Mouse (Mus musculus) midbrain, postnatal 0 days (tissue): ENCODE results near the gene Cdk14. TPM values are rescaled to one million over a fixed set of nuclear protein-coding genes. Genes with fewer than 3 reads are reported as not detected.

ENCODE experiments used
- ATAC-seq: fragments of 200-750 bp; cut with Nextera tagmentation; 2 replicates; pipeline ENCODE4 v1.8.0; 2017; ENCODE audit warnings: moderate number of reproducible peaks, mild to moderate bottlenecking, moderate TSS enrichment, moderate library complexity; ENCODE audit not compliant: low FRiP score
- DNase-seq: peaks from one replicate; pipeline ENCODE4 v3.0.0-alpha.2; 2015; ENCODE audit warnings: low spot score
- H3K27ac ChIP-seq: fragments of 300-500 bp; sonication (generic); 2 replicates; pipeline ENCODE4 v1.5.1; 2014; ENCODE audit warnings: low read depth, mild to moderate bottlenecking, low read length, mixed read lengths
- H3K27me3 ChIP-seq: fragments of 300-500 bp; sonication (generic); 2 replicates; pipeline ENCODE4 v1.6.1; 2014; ENCODE audit warnings: low read length, control low read depth, mixed read lengths; ENCODE audit not compliant: insufficient read depth
- H3K36me3 ChIP-seq: fragments of 300-500 bp; sonication (generic); 2 replicates; pipeline ENCODE4 v1.6.1; 2014; ENCODE audit warnings: low read length, control low read depth, mixed read lengths; ENCODE audit not compliant: insufficient read depth
- H3K4me1 ChIP-seq: fragments of 300-500 bp; sonication (generic); 2 replicates; pipeline ENCODE4 v1.6.1; 2014; ENCODE audit warnings: mild to moderate bottlenecking, control low read depth, antibody characterized with exemption, low read length, mixed read lengths; ENCODE audit not compliant: insufficient read depth
- H3K4me2 ChIP-seq: fragments of 300-500 bp; sonication (generic); 2 replicates; pipeline ENCODE4 v1.6.1; 2014; ENCODE audit warnings: low read depth, mild to moderate bottlenecking, low read length, mixed read lengths; ENCODE audit not compliant: poor library complexity, severe bottlenecking
- H3K4me3 ChIP-seq: fragments of 300-500 bp; sonication (generic); 2 replicates; pipeline ENCODE4 v1.5.1; 2014; ENCODE audit warnings: low read depth, mild to moderate bottlenecking, low read length, moderate library complexity
- H3K9ac ChIP-seq: fragments of 300-500 bp; sonication (generic); replicated peaks from 2 replicates; pipeline ENCODE4 v1.6.1; 2014; ENCODE audit warnings: mild to moderate bottlenecking, low read length, moderate library complexity, mixed read lengths; ENCODE audit not compliant: poor library complexity, severe bottlenecking
- H3K9me3 ChIP-seq: fragments of 300-500 bp; sonication (generic); 2 replicates; pipeline ENCODE4 v1.6.1; 2016; ENCODE audit warnings: low read length, control low read depth
- CTCF ChIP-seq: IDR thresholded peaks from 2 replicates; pipeline ENCODE4 v1.5.1; 2016; ENCODE audit warnings: antibody characterized with exemption, mild to moderate bottlenecking
- whole genome bisulfite sequencing: fragments of 180-500 bp; shearing (Covaris S2); extraction: QIAGEN DNeasy Blood & Tissue Kit; methylation state at CpG from one replicate; pipeline ENCODE4 v1.1.7; 2014; 5-methylcytosine and 5-hydroxymethylcytosine counted together
- polyA plus RNA-seq: library from polyadenylated mRNA; unstranded; fragments of >200 nt; fragmentation: Nextera tagmentation; extraction: Ambion mirVana; gene quantifications from 2 replicates; pipeline ENCODE4 v1.2.1, GENCODE M21; 2015
- total RNA-seq: library from RNA; depleted of rRNA; stranded (reverse); fragments of >200 nt; gene quantifications from 2 replicates; pipeline ENCODE4 v1.2.3, GENCODE M21; 2014

The Cdk14 gene
- total and polyA plus RNA-seq, 2 experiments from 2014 or later: 45.6 to 84.4 TPM

DNA sequence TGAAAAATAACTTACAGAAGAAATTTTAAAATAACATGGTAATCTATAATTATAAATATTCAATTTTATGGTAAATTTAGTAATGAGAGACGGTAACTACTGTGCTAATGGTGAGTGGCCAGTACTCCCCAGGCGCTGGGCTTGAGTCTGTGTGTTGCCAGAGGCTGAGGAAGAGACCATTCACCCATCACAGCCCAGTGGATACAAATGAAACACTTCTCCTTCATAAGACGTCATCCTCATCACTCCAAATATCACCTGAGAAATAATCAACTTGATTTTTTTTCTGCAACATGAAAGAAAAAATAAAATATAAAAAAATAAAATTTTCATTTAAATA lies 153.4 kb downstream of the Cdk14 start:
- no peaks in the 10 kb centered on the region for H3K4me1 ChIP-seq
- no peak overlapping the region for H3K9ac ChIP-seq
- H3K4me3 ChIP-seq: no peak overlapping the region
- H3K4me2 ChIP-seq: no peak overlapping the region
- TF ChIP-seq CTCF: no peak
- no peaks in the 10 kb centered on the region for H3K36me3 ChIP-seq
- ATAC-seq: peak; percentile 24; the same call in 1 of the 2 replicates
- no peaks in the 10 kb centered on the region for H3K27me3 ChIP-seq
- no peaks in the 10 kb centered on the region for H3K9me3 ChIP-seq
- DNase-seq: no peak
- WGBS: 71% methylated on average over 3 of the region's 3 CpGs
- no peak overlapping the region for H3K27ac ChIP-seq

DNA sequence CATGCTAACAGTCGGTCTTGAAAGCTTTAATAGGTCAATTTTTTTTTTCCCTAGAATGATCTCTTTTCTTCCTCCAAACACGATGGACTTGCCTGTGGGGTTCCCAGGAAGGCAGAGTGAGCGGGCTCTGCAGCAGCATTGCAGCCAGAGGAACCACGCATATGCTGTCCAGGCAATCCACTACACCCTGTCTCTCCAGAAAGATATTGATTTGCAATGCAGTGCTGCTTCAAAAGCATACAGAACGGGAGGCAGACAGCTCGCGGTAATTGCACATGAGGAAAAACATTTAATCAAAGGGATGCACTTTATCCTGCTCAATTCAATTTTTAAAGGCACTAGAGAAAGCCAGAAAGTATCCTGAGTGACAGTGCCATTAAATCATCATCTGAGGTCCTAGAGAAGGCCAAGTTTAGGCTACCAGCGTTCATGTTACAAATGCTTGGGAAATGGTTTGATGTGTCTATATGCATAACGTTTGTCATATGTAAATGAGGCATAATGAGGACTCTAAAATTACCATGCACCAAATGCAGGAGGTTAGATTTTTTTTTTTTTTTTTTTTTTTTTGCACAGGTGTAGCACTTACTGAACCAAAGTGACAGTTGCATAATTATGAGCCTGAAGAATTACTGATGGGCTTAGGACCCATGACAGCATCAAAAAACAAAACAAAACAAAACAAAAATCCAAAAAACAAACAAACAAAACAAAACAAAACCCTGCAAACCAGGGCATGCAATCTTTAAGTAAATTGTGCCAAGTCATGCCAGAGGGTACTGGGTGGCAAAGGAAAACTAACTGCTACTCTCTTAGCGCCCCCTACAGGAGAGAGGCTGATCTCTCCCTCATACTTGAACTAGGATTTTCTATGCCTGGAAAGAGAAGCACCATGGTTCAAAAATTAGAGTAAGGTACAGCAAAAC lies 154.0 kb downstream of the Cdk14 start:
- WGBS: 12% methylated on average over 10 of the region's 10 CpGs
- H3K27me3 ChIP-seq: no peaks in the 10 kb centered on the region
- peak overlapping the region; percentile 55 for H3K9ac ChIP-seq
- no peaks in the 10 kb centered on the region for H3K36me3 ChIP-seq
- ATAC-seq (peak; percentile 70), DNase-seq (peak; percentile 94)
- H3K27ac ChIP-seq: peak overlapping the region; percentile 80
- no peaks in the 10 kb centered on the region for H3K4me1 ChIP-seq
- H3K9me3 ChIP-seq: no peaks in the 10 kb centered on the region
- peak overlapping the region; percentile 42 for H3K4me3 ChIP-seq
- H3K4me2 ChIP-seq: peak overlapping the region; percentile 56
- peak; percentile 87 for TF ChIP-seq CTCF

DNA sequence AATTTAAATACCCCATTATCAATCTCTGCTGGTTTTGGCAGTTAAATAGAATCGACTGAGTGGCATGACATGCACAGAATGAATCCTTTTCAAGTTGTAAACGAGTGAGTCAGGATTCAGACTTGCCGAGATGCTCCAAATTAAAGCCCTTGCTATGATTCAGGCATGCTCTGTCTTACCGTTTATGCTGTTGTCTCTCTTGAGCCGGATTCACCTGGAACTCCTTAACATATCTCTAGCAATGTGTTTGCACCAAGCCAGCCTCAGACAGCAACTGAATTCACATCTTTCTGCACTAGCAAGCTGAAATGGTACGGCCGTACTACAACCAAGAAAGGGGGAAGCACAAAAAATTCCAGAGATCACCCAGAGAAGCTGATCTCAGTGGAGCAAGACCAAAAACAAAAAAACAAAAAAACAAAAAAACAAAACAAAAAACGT lies 154.7 kb downstream of the Cdk14 start:
- DNase-seq (peak; percentile 58), ATAC-seq (peak; percentile 45; the same call in 1 of the 2 replicates)
- H3K27me3 ChIP-seq: no peaks in the 10 kb centered on the region
- peak overlapping the region; percentile 80 for H3K27ac ChIP-seq
- H3K9me3 ChIP-seq: no peaks in the 10 kb centered on the region
- H3K4me2 ChIP-seq: peak overlapping the region; percentile 56
- H3K4me3 ChIP-seq: peak overlapping the region; percentile 42
- H3K4me1 ChIP-seq: no peaks in the 10 kb centered on the region
- H3K9ac ChIP-seq: peak overlapping the region; percentile 55
- no peak for TF ChIP-seq CTCF
- WGBS: 6% methylated on average over 8 of the region's 8 CpGs
- no peaks in the 10 kb centered on the region for H3K36me3 ChIP-seq

DNA sequence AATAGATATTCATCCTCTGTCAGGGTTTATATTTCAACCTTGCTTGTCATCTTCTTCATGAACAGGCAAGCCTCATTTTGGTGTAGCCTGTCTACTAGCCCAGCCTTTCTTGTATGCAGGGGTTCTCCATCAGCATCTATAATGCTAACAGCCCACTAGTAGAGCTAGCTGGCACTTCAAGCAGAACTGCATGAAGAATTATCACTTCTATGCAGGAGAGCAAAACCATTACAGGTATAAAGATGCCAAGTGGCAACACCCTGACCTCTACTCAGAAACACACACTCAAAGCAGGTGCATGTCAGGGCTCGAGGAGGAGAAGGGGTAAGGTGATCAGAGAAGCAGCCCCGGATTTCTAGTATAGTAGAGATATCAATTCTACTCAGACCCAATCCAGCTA lies 155.4 kb downstream of the Cdk14 start:
- DNase-seq (peak; percentile 39), ATAC-seq (no peak)
- H3K27ac ChIP-seq: peak overlapping the region; percentile 80
- TF ChIP-seq CTCF: no peak
- H3K9me3 ChIP-seq: no peaks in the 10 kb centered on the region
- 0 out of 2 replicates have a peak overlapping the region, but pooled peaks have one; percentile 55 for H3K9ac ChIP-seq
- H3K36me3 ChIP-seq: no peaks in the 10 kb centered on the region
- 59% methylated on average over 2 of the region's 2 CpGs for WGBS
- H3K4me1 ChIP-seq: no peaks in the 10 kb centered on the region
- H3K27me3 ChIP-seq: no peaks in the 10 kb centered on the region
- peak overlapping the region; percentile 56 for H3K4me2 ChIP-seq
- peak overlapping the region; percentile 42 for H3K4me3 ChIP-seq

DNA sequence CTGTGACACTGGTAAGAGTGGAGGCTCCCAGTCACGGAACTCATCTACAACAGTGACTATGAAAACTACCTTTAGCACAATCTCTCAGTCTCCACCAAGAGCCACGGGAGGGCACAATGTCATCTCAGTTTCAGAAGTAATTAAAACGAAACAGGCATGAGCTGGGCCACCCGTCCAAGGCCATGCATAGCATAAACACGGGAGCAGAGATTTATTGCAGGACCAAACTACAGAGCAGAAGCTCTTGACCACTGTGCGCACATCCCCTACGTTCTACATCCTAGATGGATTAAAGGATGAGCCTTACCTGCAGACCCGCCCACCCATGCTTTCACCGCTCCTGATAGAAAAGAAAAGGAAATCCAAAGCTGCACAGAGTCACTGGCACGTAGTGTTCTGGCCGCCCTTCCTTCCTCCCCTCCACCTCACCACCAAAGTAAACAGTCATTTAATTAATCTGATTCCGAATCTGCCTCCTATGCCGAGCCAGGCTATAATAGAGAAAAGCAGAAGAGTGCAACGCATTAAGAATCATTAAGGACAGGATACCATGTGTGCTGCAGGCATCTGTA lies 158.3 kb downstream of the Cdk14 start:
- no peaks in the 10 kb centered on the region for H3K4me1 ChIP-seq
- WGBS: 82% methylated on average over 14 of the region's 14 CpGs
- no peak for TF ChIP-seq CTCF
- H3K36me3 ChIP-seq: no peaks in the 10 kb centered on the region
- ATAC-seq (no peak), DNase-seq (no peak)
- no peak overlapping the region for H3K27ac ChIP-seq
- H3K27me3 ChIP-seq: no peaks in the 10 kb centered on the region
- H3K4me2 ChIP-seq: peak overlapping the region; percentile 13; the same call in 1 of the 2 replicates
- no peak overlapping the region for H3K9ac ChIP-seq
- H3K9me3 ChIP-seq: no peaks in the 10 kb centered on the region
- H3K4me3 ChIP-seq: no peak overlapping the region
